Mouse (Mus musculus): ENCODE measurements at regions not wholly inside any gene's neighbourhood (a gene's known extent, or its start where the extent isn't known, plus 50 kb on each side); places are given as distances from the start of the nearest gene placed in this dataset.

- DNase-seq (no peak), ATAC-seq (ENCODE audit: insufficient read depth) (no peak)
- no peak overlapping the region for H3K27ac ChIP-seq (ENCODE audit: low read depth)
- WGBS, result 69% methylated on average over 6 of the region's 6 CpGs
- no peaks in the 10 kb centered on the region for H3K27me3 ChIP-seq (ENCODE audit: insufficient read depth, low read length)
- no peaks in the 10 kb centered on the region for H3K4me1 ChIP-seq (ENCODE audit: insufficient read depth)
- TF ChIP-seq CTCF (IDR thresholded peaks at IDR 0.05; ENCODE audit: low read depth), result no peak
- no peaks in the 10 kb centered on the region for H3K36me3 ChIP-seq (ENCODE audit: insufficient read depth)
- no peaks in the 10 kb centered on the region for H3K9me3 ChIP-seq (ENCODE audit: low read depth, low read length)
- no peak overlapping the region for H3K4me3 ChIP-seq (ENCODE audit: low read depth, low read length)
- no peak overlapping the region for H3K4me2 ChIP-seq
- no peak overlapping the region for H3K9ac ChIP-seq
Observed at GRCm38 (mm10) chr11:114584804-114585203, 83.5 kb upstream of the Rpl38 start.

DNA sequence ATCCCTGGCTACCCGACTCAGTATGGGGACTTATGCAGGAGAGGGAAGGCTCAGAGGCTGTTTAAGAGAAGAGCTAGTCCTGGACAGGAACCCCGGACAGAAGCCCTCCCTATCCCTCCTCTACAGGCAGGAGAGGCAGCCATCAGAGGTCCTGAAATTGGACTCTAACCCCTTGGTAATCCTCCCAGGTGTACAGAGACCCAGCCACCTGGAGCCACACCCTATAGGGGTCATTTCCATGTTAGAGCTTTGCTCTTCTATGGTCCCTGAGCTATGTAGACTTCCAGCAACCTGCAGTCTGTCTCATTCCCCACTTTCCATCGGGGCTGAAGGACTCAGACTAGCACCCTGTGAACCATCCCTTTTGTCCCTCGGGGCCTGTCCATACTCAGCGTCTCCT, 84.2 kb upstream of the Rpl38 start:
- Histone ChIP-seq H3K4me2 (no peak overlapping the region), H3K9me3 (ENCODE audit: low read depth, low read length) (no peaks in the 10 kb centered on the region), H3K9ac (no peak overlapping the region), H3K4me3 (ENCODE audit: low read depth, low read length) (no peak overlapping the region), H3K27ac (ENCODE audit: low read depth) (no peak overlapping the region), H3K27me3 (ENCODE audit: insufficient read depth, low read length) (no peaks in the 10 kb centered on the region), H3K4me1 (ENCODE audit: insufficient read depth) (no peaks in the 10 kb centered on the region), H3K36me3 (ENCODE audit: insufficient read depth) (no peaks in the 10 kb centered on the region)
- TF ChIP-seq CTCF (IDR thresholded peaks at IDR 0.05; ENCODE audit: low read depth), result no peak
- ATAC-seq (ENCODE audit: insufficient read depth), result no peak
- DNase-seq, result no peak
- WGBS, result 63% methylated on average over 5 of the region's 5 CpGs

DNA sequence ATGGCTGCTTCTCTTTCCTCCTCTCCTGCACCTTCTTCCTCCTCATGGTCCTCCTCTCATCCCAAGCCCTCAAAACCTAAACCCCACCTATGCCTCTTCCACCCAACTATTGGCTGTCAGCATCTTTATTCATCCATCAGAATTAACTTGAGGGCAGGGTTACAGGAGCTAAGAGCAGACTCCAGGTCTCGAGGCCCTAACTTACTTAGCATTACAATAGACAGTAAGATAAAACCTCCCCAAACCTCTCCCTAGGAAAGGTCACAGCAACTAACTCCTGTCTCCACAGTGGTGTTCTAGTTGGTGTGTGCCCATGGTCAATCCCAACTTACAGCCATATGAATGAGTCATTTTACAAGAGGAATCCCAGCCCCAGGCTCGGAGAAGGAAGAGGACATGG, 88.3 kb upstream of the Rpl38 start:
- peaks cover 4% of the 10 kb centered on the region; the same call in 1 of the 2 replicates for H3K9me3 ChIP-seq (ENCODE audit: low read depth, low read length)
- TF ChIP-seq CTCF (IDR thresholded peaks at IDR 0.05; ENCODE audit: low read depth), result no peak

GRCm38 (mm10) chr11:114578551-114578950, 89.8 kb upstream of the Rpl38 start:
- Histone ChIP-seq H3K27ac (ENCODE audit: low read depth) (no peak overlapping the region), H3K27me3 (ENCODE audit: insufficient read depth, low read length) (no peaks in the 10 kb centered on the region), H3K4me1 (ENCODE audit: insufficient read depth) (no peaks in the 10 kb centered on the region), H3K9me3 (ENCODE audit: low read depth, low read length) (peaks cover 4% of the 10 kb centered on the region; the same call in 1 of the 2 replicates), H3K4me2 (no peak overlapping the region), H3K4me3 (ENCODE audit: low read depth, low read length) (no peak overlapping the region), H3K36me3 (ENCODE audit: insufficient read depth) (no peaks in the 10 kb centered on the region), H3K9ac (no peak overlapping the region)
- DNase-seq (no peak), ATAC-seq (ENCODE audit: insufficient read depth) (no peak)
- WGBS, result 89% methylated on average over 6 of the region's 6 CpGs
- TF ChIP-seq CTCF (IDR thresholded peaks at IDR 0.05; ENCODE audit: low read depth), result no peak

More for the DNA sequence above, 88.3 kb upstream of the Rpl38 start:
- WGBS, result 72% methylated on average over 2 of the region's 2 CpGs
- H3K4me3 ChIP-seq (ENCODE audit: low read depth, low read length), result no peak overlapping the region
- no peak overlapping the region for H3K27ac ChIP-seq (ENCODE audit: low read depth)
- no peaks in the 10 kb centered on the region for H3K4me1 ChIP-seq (ENCODE audit: insufficient read depth)
- ATAC-seq (ENCODE audit: insufficient read depth), result no peak
- H3K4me2 ChIP-seq, result no peak overlapping the region
- H3K36me3 ChIP-seq (ENCODE audit: insufficient read depth), result no peaks in the 10 kb centered on the region
- H3K9ac ChIP-seq, result no peak overlapping the region
- no peak for DNase-seq
- H3K27me3 ChIP-seq (ENCODE audit: insufficient read depth, low read length), result no peaks in the 10 kb centered on the region

- no peaks in the 10 kb centered on the region for H3K4me1 ChIP-seq (ENCODE audit: insufficient read depth)
- DNase-seq (no peak), ATAC-seq (ENCODE audit: insufficient read depth) (no peak)
- no peak overlapping the region for H3K27ac ChIP-seq (ENCODE audit: low read depth)
- no peak overlapping the region for H3K9ac ChIP-seq
- peaks cover 4% of the 10 kb centered on the region; the same call in 1 of the 2 replicates for H3K9me3 ChIP-seq (ENCODE audit: low read depth, low read length)
- H3K4me2 ChIP-seq, result no peak overlapping the region
- H3K27me3 ChIP-seq (ENCODE audit: insufficient read depth, low read length), result no peaks in the 10 kb centered on the region
- no peaks in the 10 kb centered on the region for H3K36me3 ChIP-seq (ENCODE audit: insufficient read depth)
- WGBS, result 83% methylated on average over 8 of the region's 8 CpGs
- TF ChIP-seq CTCF (IDR thresholded peaks at IDR 0.05; ENCODE audit: low read depth), result peak; percentile 46
- H3K4me3 ChIP-seq (ENCODE audit: low read depth, low read length), result no peak overlapping the region
Observed at GRCm38 (mm10) chr11:114576803-114577202, 91.5 kb upstream of the Rpl38 start.

DNA sequence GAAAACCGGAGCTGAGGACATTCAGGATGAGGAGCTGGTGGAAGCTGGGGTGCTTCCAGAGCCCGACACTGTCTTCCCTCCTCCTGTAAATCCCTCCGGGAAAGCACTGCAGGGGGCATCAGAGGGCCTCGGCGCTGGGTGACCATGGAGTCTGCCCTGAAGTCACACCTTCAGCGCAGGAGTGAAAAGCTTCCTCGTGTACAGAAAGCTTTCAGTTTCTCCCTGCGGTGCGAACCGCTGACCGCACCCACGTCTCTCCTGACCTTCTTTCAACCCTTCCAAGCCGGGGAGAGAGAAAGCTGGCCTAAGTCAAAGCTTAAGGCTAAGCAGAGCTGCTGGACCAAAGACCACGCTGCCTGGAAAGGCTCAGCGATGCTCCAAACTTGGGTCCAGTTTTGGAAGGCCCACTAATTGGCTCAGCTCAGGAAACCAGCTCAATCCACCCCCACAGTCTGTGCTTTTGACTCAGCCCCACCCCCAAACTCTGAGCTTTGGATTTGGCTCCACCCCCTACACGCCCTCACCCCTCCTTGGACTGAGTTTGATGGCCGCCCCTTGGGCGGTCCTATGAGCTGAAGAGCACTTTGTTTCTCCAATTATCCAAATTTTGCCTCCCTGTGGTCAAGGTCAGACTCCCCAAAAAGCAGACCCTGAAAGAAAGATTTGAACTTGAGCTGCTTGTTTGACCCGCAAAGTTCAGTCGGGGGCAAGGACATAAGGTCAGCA, 97.0 kb upstream of the Rpl38 start:
- Histone ChIP-seq H3K4me2 (0 out of 2 replicates have a peak overlapping the region, but pooled peaks have one; percentile 7), H3K4me3 (ENCODE audit: low read depth, low read length) (no peak overlapping the region), H3K36me3 (ENCODE audit: insufficient read depth) (no peaks in the 10 kb centered on the region), H3K4me1 (ENCODE audit: insufficient read depth) (no peaks in the 10 kb centered on the region), H3K27me3 (ENCODE audit: insufficient read depth, low read length) (peaks cover 20% of the 10 kb centered on the region; the same call in 1 of the 2 replicates), H3K9me3 (ENCODE audit: low read depth, low read length) (peaks cover 4% of the 10 kb centered on the region; the same call in 1 of the 2 replicates), H3K27ac (ENCODE audit: low read depth) (no peak overlapping the region), H3K9ac (no peak overlapping the region)
- 33% methylated on average over 20 of the region's 20 CpGs for WGBS
- ATAC-seq (ENCODE audit: insufficient read depth), result no peak
- TF ChIP-seq CTCF (IDR thresholded peaks at IDR 0.05; ENCODE audit: low read depth), result no peak
- no peak for DNase-seq

- DNase-seq (no peak), ATAC-seq (ENCODE audit: insufficient read depth) (no peak)
- H3K9ac ChIP-seq, result no peak overlapping the region
- H3K9me3 ChIP-seq (ENCODE audit: low read depth, low read length), result peaks cover 2% of the 10 kb centered on the region; the same call in 1 of the 2 replicates
- TF ChIP-seq CTCF (IDR thresholded peaks at IDR 0.05; ENCODE audit: low read depth), result no peak
- no peak overlapping the region for H3K27ac ChIP-seq (ENCODE audit: low read depth)
- H3K4me1 ChIP-seq (ENCODE audit: insufficient read depth), result no peaks in the 10 kb centered on the region
- no peak overlapping the region for H3K4me2 ChIP-seq
- no peak overlapping the region for H3K4me3 ChIP-seq (ENCODE audit: low read depth, low read length)
- H3K36me3 ChIP-seq (ENCODE audit: insufficient read depth), result no peaks in the 10 kb centered on the region
- peaks cover 20% of the 10 kb centered on the region; the same call in 1 of the 2 replicates for H3K27me3 ChIP-seq (ENCODE audit: insufficient read depth, low read length)
- 95% methylated on average over 5 of the region's 5 CpGs for WGBS
Observed at GRCm38 (mm10) chr11:114570076-114570475, 98.2 kb upstream of the Rpl38 start.

All from lung, embryonic 14.5 days (tissue).